Mouse (Mus musculus): ENCODE measurements at regions not wholly inside any gene's neighbourhood (a gene's known extent, or its start where the extent isn't known, plus 50 kb on each side); places are given as distances from the start of the nearest gene placed in this dataset.

DNA sequence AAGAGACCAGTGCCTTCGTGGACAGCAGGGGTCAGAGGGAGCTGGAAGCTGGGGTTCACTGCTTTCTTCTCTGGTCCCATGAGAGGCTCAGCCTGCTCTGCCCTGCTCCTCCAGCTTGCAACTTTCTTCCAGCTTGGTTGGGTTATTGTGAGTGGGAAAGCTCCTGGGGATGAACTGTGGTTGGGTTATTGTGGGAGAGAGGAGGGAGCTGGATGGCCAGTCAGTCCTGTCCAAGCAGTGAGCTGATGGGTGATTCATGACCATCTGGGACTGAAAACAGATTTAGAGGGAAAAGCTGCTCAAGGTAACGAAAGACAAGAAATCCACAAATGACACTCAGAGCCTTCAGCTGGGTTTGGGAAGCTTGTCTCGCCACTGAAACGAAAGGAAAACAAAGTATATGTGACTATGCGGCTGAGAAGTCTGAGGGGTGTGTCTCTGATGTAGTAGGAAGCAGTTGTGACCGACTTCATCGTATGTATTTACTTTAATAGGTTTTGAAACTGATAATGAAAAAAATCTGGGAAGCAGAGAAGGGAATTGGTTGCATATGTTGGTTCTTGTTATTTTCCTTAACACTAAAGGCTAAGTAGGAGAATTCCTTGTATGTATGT, 365.1 kb downstream of the Cog6 start:
- TF ChIP-seq POLR2A (IDR thresholded peaks at IDR 0.05; ENCODE audit: extremely low read depth, insufficient read depth, low read length), result no peak
- no peak for TF ChIP-seq CTCF (IDR thresholded peaks at IDR 0.05; ENCODE audit: low read depth, low read length)
